Mouse (Mus musculus): Measurements from ENCODE around the gene S100a3. TPM values are rescaled to one million over a fixed set of nuclear protein-coding genes. Genes with fewer than 3 reads are reported as not detected.

S100a3 gene
- total and polyA plus RNA-seq, 3 experiments: 0.03 to 0.04 TPM; not detected in 1

GRCm38 (mm10) chr3:90512948-90513642 lies 47.3 kb upstream of the S100a3 start:
- no peak overlapping the region for H3K4me3 ChIP-seq (ENCODE audit: control insufficient read depth in 1 of 2, insufficient read depth in 1 of 2, low read depth in 2 of 2, low read length in 2 of 2)
- no peaks in the 10 kb centered on the region for H3K27me3 ChIP-seq (ENCODE audit: control insufficient read depth in 1 of 2, insufficient read depth in 2 of 2, low read length in 2 of 2)
- no peaks in the 10 kb centered on the region for H3K9me3 ChIP-seq (replicated peaks; ENCODE audit: insufficient read depth, low read length)
- no peak for DNase-seq (ENCODE audit: low read depth, low spot score)
- H3K79me2 ChIP-seq (ENCODE audit: control insufficient read depth, insufficient read depth, low read length, poor library complexity): peaks cover 11% of the 10 kb centered on the region
- TF ChIP-seq EP300 (IDR thresholded peaks at IDR 0.05; ENCODE audit: low read depth in 1 of 2, low read length in 2 of 2) (no peak), RAD21 (IDR thresholded peaks at IDR 0.05; ENCODE audit: low read depth, low read length) (no peak), E2F4 (IDR thresholded peaks at IDR 0.05; ENCODE audit: borderline replicate concordance, low read depth, low read length) (no peak), POLR2AphosphoS2 (IDR thresholded peaks at IDR 0.05; ENCODE audit: low read length) (no peak), ELF1 (IDR thresholded peaks at IDR 0.05; ENCODE audit: low read depth, low read length) (no peak), MXI1 (IDR thresholded peaks at IDR 0.05; ENCODE audit: low read depth, low read length) (no peak), GATA1 (IDR thresholded peaks at IDR 0.05; ENCODE audit: low read depth, low read length) (no peak), CHD1 (IDR thresholded peaks at IDR 0.05; ENCODE audit: low read depth, low read length) (no peak), HCFC1 (IDR thresholded peaks at IDR 0.05; ENCODE audit: low read depth, low read length) (no peak)
- peaks cover 0 to 17% of the 10 kb centered on the region in 2 experiments; a peak in 3 of 4 replicates for H3K4me1 ChIP-seq (ENCODE audit: control insufficient read depth in 1 of 2, insufficient read depth in 2 of 2, low read length in 2 of 2)
- no peak overlapping the region for H3K27ac ChIP-seq (ENCODE audit: control insufficient read depth, low read depth, low read length)
- H3K36me3 ChIP-seq (ENCODE audit: control insufficient read depth in 1 of 2, insufficient read depth in 2 of 2, low read length in 2 of 2): peaks cover 0 to 6% of the 10 kb centered on the region in 2 experiments; a peak in 2 of 4 replicates
- no peak overlapping the region for H3K9ac ChIP-seq (ENCODE audit: control insufficient read depth, low read depth, low read length, poor library complexity, severe bottlenecking)

GRCm38 (mm10) chr3:90513796-90514590 lies 46.4 kb upstream of the S100a3 start, which contains the start of the genes S100a1 and S100a13:
S100a1 (minus strand) TSS chr3:90514392.
S100a13 (plus strand) TSS chr3:90514435.
- Histone ChIP-seq H3K27ac (ENCODE audit: control insufficient read depth, low read depth, low read length) (no peak within 1 kb of the TSS; the same call in 1 of the 2 replicates), H3K27me3 (ENCODE audit: control insufficient read depth in 1 of 2, insufficient read depth in 2 of 2, low read length in 2 of 2) (no peaks in the 10 kb centered on the region), H3K9ac (ENCODE audit: control insufficient read depth, low read depth, low read length, poor library complexity, severe bottlenecking) (peak within 1 kb of the TSS; percentile 70), H3K4me3 (ENCODE audit: control insufficient read depth in 1 of 2, insufficient read depth in 1 of 2, low read depth in 2 of 2, low read length in 2 of 2) (peak within 1 kb of the TSS; percentile 64 to 84), H3K9me3 (replicated peaks; ENCODE audit: insufficient read depth, low read length) (no peaks in the 10 kb centered on the region), H3K4me1 (ENCODE audit: control insufficient read depth in 1 of 2, insufficient read depth in 2 of 2, low read length in 2 of 2) (peaks cover 0 to 17% of the 10 kb centered on the region in 2 experiments; a peak in 3 of 4 replicates), H3K36me3 (ENCODE audit: control insufficient read depth in 1 of 2, insufficient read depth in 2 of 2, low read length in 2 of 2) (peaks cover 0 to 6% of the 10 kb centered on the region in 2 experiments; a peak in 2 of 4 replicates), H3K79me2 (ENCODE audit: control insufficient read depth, insufficient read depth, low read length, poor library complexity) (peaks cover 2% of the 10 kb centered on the region)
- peak; percentile 64 for DNase-seq (ENCODE audit: low read depth, low spot score)
- 0 out of 2 replicates have a peak, but pooled peaks have one; percentile 3 for TF ChIP-seq ELF1 (IDR thresholded peaks at IDR 0.05; ENCODE audit: low read depth, low read length)
- TF ChIP-seq CTCF (IDR thresholded peaks at IDR 0.05 in 2 of 3, conservative IDR thresholded peaks at IDR 0.05 in 1 of 3; ENCODE audit: control insufficient read depth in 1 of 3, insufficient read depth in 1 of 3, low read depth in 2 of 3, low read length in 3 of 3, poor library complexity in 1 of 3, severe bottlenecking in 1 of 3): peak in 2 of 3 experiments; percentile 9 to 29; a peak in 2 of 6 replicates
- no peak for TF ChIP-seq CHD1 (IDR thresholded peaks at IDR 0.05; ENCODE audit: low read depth, low read length)
- no peak for TF ChIP-seq POLR2AphosphoS5 (IDR thresholded peaks at IDR 0.05; ENCODE audit: borderline replicate concordance, low read depth, low read length)
- TF ChIP-seq ZNF384 (IDR thresholded peaks at IDR 0.05; ENCODE audit: low read depth, low read length): no peak
- no peak; the same call in 1 of the 2 replicates for TF ChIP-seq RAD21 (IDR thresholded peaks at IDR 0.05; ENCODE audit: low read depth, low read length)
- no peak for TF ChIP-seq GABPA (IDR thresholded peaks at IDR 0.05; ENCODE audit: low read depth, low read length)
